ENCODE assay signal across 8 mouse cellular contexts in the genomic region with DNA sequence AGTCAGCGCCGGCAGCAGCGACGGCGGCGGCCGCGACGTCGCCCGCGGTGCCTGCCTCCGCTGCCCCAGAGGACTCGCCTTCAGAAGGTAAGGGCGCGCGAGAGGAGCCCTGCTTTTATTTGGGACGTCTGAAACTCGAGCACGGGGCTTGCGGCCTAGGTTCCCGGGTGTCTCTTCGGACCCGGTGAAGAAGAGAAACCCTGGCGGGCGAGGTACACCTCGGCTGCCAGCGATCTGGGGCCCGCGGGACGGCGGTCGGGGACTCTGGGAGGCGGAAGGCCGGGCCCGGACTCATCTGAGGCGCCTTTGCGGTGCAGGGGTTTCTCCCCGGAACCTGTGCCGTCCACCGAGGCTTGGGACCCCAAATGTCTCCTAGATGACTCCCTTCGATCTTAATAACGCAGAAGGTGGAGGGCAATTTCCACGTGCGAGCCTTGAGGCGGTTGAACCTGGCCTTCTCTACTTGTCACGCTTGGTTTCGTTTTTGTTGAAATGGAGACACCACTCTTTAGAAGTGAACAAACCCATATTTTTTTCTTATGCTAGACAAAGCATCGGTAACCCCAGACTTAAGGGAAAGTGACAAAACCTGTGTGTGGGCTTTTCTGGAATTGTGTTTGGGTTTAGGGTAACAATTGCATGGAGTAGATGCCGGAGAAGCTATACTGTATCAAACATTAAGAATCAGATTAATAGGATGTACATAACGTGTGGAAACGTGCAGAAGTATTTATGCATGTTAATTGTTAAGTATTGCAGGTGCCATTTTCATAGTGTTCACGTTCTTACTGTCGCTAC. TPM values are rescaled to one million over a fixed set of nuclear protein-coding genes. Genes with fewer than 3 reads are reported as not detected.
DNase-seq lines count a peak whose midpoint lies in the region; ATAC-seq and TF ChIP-seq lines count a peak whose summit lies in the region.

No protein-coding gene starts in this region.

- peak overlapping the region; percentile 98 for H3K9ac ChIP-seq in MEL (ENCODE audit: control insufficient read depth, low read depth, low read length, poor library complexity, severe bottlenecking)
- peak overlapping the region; percentile 96 for H3K9ac ChIP-seq in heart, postnatal 0 days (replicated peaks; ENCODE audit: low read depth, low read length)
- peak overlapping the region; percentile 93 for H3K9ac ChIP-seq in liver, postnatal 0 days (replicated peaks)
- peak overlapping the region; percentile 96 for H3K9ac ChIP-seq in stomach, embryonic 15.5 days

- under 1% methylated on average over 54 of the region's 54 CpGs for WGBS in heart, postnatal 0 days
- WGBS in liver, postnatal 0 days (ENCODE audit: insufficient replicate concordance) = under 1% methylated on average over 54 of the region's 54 CpGs
- WGBS in stomach, embryonic 15.5 days = 1% methylated on average over 44 of the region's 54 CpGs

- peak overlapping the region; percentile 97 for H3K4me3 ChIP-seq in layer of hippocampus, adult 2 months
- H3K4me3 ChIP-seq in MEL (ENCODE audit: control insufficient read depth in 1 of 2, insufficient read depth in 1 of 2, low read depth in 2 of 2, low read length in 2 of 2) = peak overlapping the region; percentile 84 to 86
- peak overlapping the region; percentile 99 for H3K4me3 ChIP-seq in heart, postnatal 0 days (ENCODE audit: low read depth, low read length)
- peak overlapping the region; percentile 84 for H3K4me3 ChIP-seq in liver, postnatal 0 days (ENCODE audit: low read depth, low read length)
- peak overlapping the region; percentile 99 for H3K4me3 ChIP-seq in stomach, embryonic 15.5 days (replicated peaks)

- no peaks in the 10 kb centered on the region for H3K27me3 ChIP-seq in MEL (ENCODE audit: control insufficient read depth in 1 of 2, insufficient read depth in 2 of 2, low read length in 2 of 2)
- no peaks in the 10 kb centered on the region for H3K27me3 ChIP-seq in heart, postnatal 0 days (ENCODE audit: control insufficient read depth, insufficient read depth, low read length)
- H3K27me3 ChIP-seq in liver, postnatal 0 days (ENCODE audit: insufficient read depth, low read length) = no peaks in the 10 kb centered on the region
- no peaks in the 10 kb centered on the region for H3K27me3 ChIP-seq in stomach, embryonic 15.5 days (replicated peaks)

- H3K27ac ChIP-seq in layer of hippocampus, adult 2 months = peak overlapping the region; percentile 95
- H3K27ac ChIP-seq in MEL (ENCODE audit: control insufficient read depth, low read depth, low read length) = peak overlapping the region; percentile 87
- peak overlapping the region; percentile 99 for H3K27ac ChIP-seq in heart, postnatal 0 days (ENCODE audit: low read depth)
- peak overlapping the region; percentile 95 for H3K27ac ChIP-seq in liver, postnatal 0 days (ENCODE audit: low read depth)
- peak overlapping the region; percentile 98 for H3K27ac ChIP-seq in stomach, embryonic 15.5 days

- H3K79me2 ChIP-seq in MEL (ENCODE audit: control insufficient read depth, insufficient read depth, low read length, poor library complexity) = peaks cover 49% of the 10 kb centered on the region

- no peak for DNase-seq in layer of hippocampus, adult 2 months (ENCODE audit: low spot score in 2 of 2)
- no peak for DNase-seq in layer of hippocampus, adult 11-12 months (ENCODE audit: low spot score)
- DNase-seq in MEL (ENCODE audit: low read depth, low spot score) = peak; percentile 60
- DNase-seq in c-Kit-negative CD71-positive TER-119-positive erythroid progenitor cells, embryonic 14.5 days (ENCODE audit: low read depth, low spot score) = peak; percentile 12
- DNase-seq in heart, postnatal 0 days (ENCODE audit: low spot score) = peak; percentile 23
- DNase-seq in liver, postnatal 0 days = no peak
- DNase-seq in urinary bladder, postnatal 10 days (ENCODE audit: low spot score) = no peak

- no peaks in the 10 kb centered on the region for H3K9me3 ChIP-seq in MEL (replicated peaks; ENCODE audit: insufficient read depth, low read length)
- no peaks in the 10 kb centered on the region for H3K9me3 ChIP-seq in heart, postnatal 0 days (replicated peaks; ENCODE audit: control insufficient read depth, low read length)
- no peaks in the 10 kb centered on the region for H3K9me3 ChIP-seq in liver, postnatal 0 days (ENCODE audit: low read length)
- no peaks in the 10 kb centered on the region for H3K9me3 ChIP-seq in stomach, embryonic 15.5 days

- H3K36me3 ChIP-seq in MEL (ENCODE audit: control insufficient read depth in 1 of 2, insufficient read depth in 2 of 2, low read length in 2 of 2) = peaks cover 17 to 39% of the 10 kb centered on the region in 2 experiments
- H3K36me3 ChIP-seq in heart, postnatal 0 days (replicated peaks; ENCODE audit: control insufficient read depth, insufficient read depth, low read length) = peaks cover 6% of the 10 kb centered on the region
- peaks cover 18% of the 10 kb centered on the region for H3K36me3 ChIP-seq in liver, postnatal 0 days (replicated peaks; ENCODE audit: insufficient read depth, low read length)
- H3K36me3 ChIP-seq in stomach, embryonic 15.5 days = peaks cover 11% of the 10 kb centered on the region; the same call in 1 of the 2 replicates

- no peak for TF ChIP-seq EP300 in MEL (IDR thresholded peaks at IDR 0.05; ENCODE audit: low read depth in 1 of 2, low read length in 2 of 2)
- TF ChIP-seq EP300 in heart, postnatal 0 days (IDR thresholded peaks at IDR 0.05; ENCODE audit: low read depth) = 0 out of 2 replicates have a peak, but pooled peaks have one; percentile 23
- TF ChIP-seq EP300 in liver, postnatal 0 days (IDR thresholded peaks at IDR 0.05; ENCODE audit: low read depth) = no peak

- no peak for TF ChIP-seq RAD21 in MEL (IDR thresholded peaks at IDR 0.05; ENCODE audit: low read depth, low read length)

- no peak for TF ChIP-seq CTCF in layer of hippocampus, adult 2 months (conservative IDR thresholded peaks at IDR 0.05)
- TF ChIP-seq CTCF in MEL (IDR thresholded peaks at IDR 0.05 in 2 of 3, conservative IDR thresholded peaks at IDR 0.05 in 1 of 3; ENCODE audit: control insufficient read depth in 1 of 3, insufficient read depth in 1 of 3, low read depth in 2 of 3, low read length in 3 of 3, poor library complexity in 1 of 3, severe bottlenecking in 1 of 3) = no peak
- TF ChIP-seq CTCF in heart, postnatal 0 days (IDR thresholded peaks at IDR 0.05; ENCODE audit: low read depth) = no peak
- no peak for TF ChIP-seq CTCF in liver, postnatal 0 days (IDR thresholded peaks at IDR 0.05; ENCODE audit: low read depth)

- peaks cover 8 to 25% of the 10 kb centered on the region in 2 experiments for H3K4me1 ChIP-seq in MEL (ENCODE audit: control insufficient read depth in 1 of 2, insufficient read depth in 2 of 2, low read length in 2 of 2)
- peaks cover 16% of the 10 kb centered on the region; the same call in 1 of the 2 replicates for H3K4me1 ChIP-seq in heart, postnatal 0 days (ENCODE audit: control insufficient read depth, insufficient read depth)
- peaks cover 26% of the 10 kb centered on the region for H3K4me1 ChIP-seq in liver, postnatal 0 days (ENCODE audit: insufficient read depth)
- peaks cover 5% of the 10 kb centered on the region; the same call in 1 of the 2 replicates for H3K4me1 ChIP-seq in stomach, embryonic 15.5 days

- peak in 1 of 2 experiments; percentile 17; a peak in 1 of 4 replicates for TF ChIP-seq POLR2A in MEL (IDR thresholded peaks at IDR 0.05; ENCODE audit: control insufficient read depth in 1 of 2, insufficient read depth in 1 of 2, low read depth in 1 of 2, low read length in 2 of 2, poor library complexity in 1 of 2)

- peak; percentile 31 for ATAC-seq in heart, postnatal 0 days (ENCODE audit: insufficient read depth, low read depth)
- ATAC-seq in liver, postnatal 0 days = peak; percentile 43
- peak; percentile 36 for ATAC-seq in stomach, embryonic 15.5 days (ENCODE audit: insufficient read depth, low FRiP score, low read depth)

- H3K4me2 ChIP-seq in heart, postnatal 0 days (ENCODE audit: low read depth, low read length) = peak overlapping the region; percentile 87
- peak overlapping the region; percentile 80 for H3K4me2 ChIP-seq in liver, postnatal 0 days (ENCODE audit: low read depth, low read length)
- peak overlapping the region; percentile 64 for H3K4me2 ChIP-seq in stomach, embryonic 15.5 days

TF ChIP-seq in MEL, 35 proteins besides CTCF, POLR2A, EP300 and RAD21 (continues in another document):
- TF ChIP-seq POLR2AphosphoS2 (IDR thresholded peaks at IDR 0.05; ENCODE audit: low read length) (no peak), BHLHE40 (IDR thresholded peaks at IDR 0.05; ENCODE audit: borderline replicate concordance, low read depth, low read length) (no peak), MEF2A (IDR thresholded peaks at IDR 0.05; ENCODE audit: extremely low read depth, insufficient replicate concordance, low read depth, low read length, poor library complexity, severe bottlenecking) (no peak), NRF1 (IDR thresholded peaks at IDR 0.05; ENCODE audit: insufficient read depth, low read depth, low read length, poor library complexity, severe bottlenecking) (no peak), CHD2 (IDR thresholded peaks at IDR 0.05; ENCODE audit: low read length) (no peak), UBTF (IDR thresholded peaks at IDR 0.05; ENCODE audit: borderline replicate concordance, insufficient read depth, low read depth, low read length) (peak; percentile 98; the same call in 1 of the 2 replicates), GABPA (IDR thresholded peaks at IDR 0.05; ENCODE audit: low read depth, low read length) (no peak), USF1 (IDR thresholded peaks at IDR 0.05; ENCODE audit: low read depth, low read length) (no peak)

RNA-seq across cellular contexts. Expression of a gene that starts 0.8 kb away (rescaled TPM):
- 10 to 100 TPM; 58.3 to 73.3 TPM for total RNA-seq in layer of hippocampus, adult 2 months (2021)
- total RNA-seq in MEL (2012; rRNA removed) = 39.5 and 42.1 TPM in 2 replicates
- polyA plus RNA-seq in MEL (2012; ENCODE audit: insufficient read depth in 1 of 2, insufficient read length in 2 of 2, low read depth in 1 of 2, low replicate concordance in 2 of 2, missing spikeins in 1 of 2) = 100 to 1,000 TPM in 1 of 2 experiments, 10 to 100 TPM in 1; 73.7 to 353 TPM
- total RNA-seq in heart, postnatal 0 days (2014; rRNA removed; ENCODE audit: low replicate concordance) = 20.9 and 39.0 TPM in 2 replicates
- polyA plus RNA-seq in heart, postnatal 0 days (2015; fragmentation: Nextera tagmentation; extraction: Ambion mirVana) = 19.3 and 23.8 TPM in 2 replicates
- 12.7 and 16.8 TPM in 2 replicates for polyA plus RNA-seq in liver, postnatal 0 days (2015; fragmentation: Nextera tagmentation; extraction: Ambion mirVana)
- polyA plus RNA-seq in stomach, embryonic 15.5 days (2015; fragmentation: Nextera tagmentation; extraction: Ambion mirVana) = 79.8 and 87.5 TPM in 2 replicates

RNA-seq across cellular contexts. Expression of a gene that starts 36.6 kb away (rescaled TPM):
- total RNA-seq in layer of hippocampus, adult 2 months (2021) = 1 to 10 TPM; 1.0 to 1.3 TPM
- not detected in 2 replicates for total RNA-seq in MEL (2012; rRNA removed)
- not detected for polyA plus RNA-seq in MEL (2012; ENCODE audit: insufficient read depth in 1 of 2, insufficient read length in 2 of 2, low read depth in 1 of 2, low replicate concordance in 2 of 2, missing spikeins in 1 of 2)
- total RNA-seq in heart, postnatal 0 days (2014; rRNA removed; ENCODE audit: low replicate concordance) = 1.4 and 4.8 TPM in 2 replicates
- 0.70 and 0.98 TPM in 2 replicates for polyA plus RNA-seq in heart, postnatal 0 days (2015; fragmentation: Nextera tagmentation; extraction: Ambion mirVana)
- polyA plus RNA-seq in liver, postnatal 0 days (2015; fragmentation: Nextera tagmentation; extraction: Ambion mirVana) = 0.06 TPM in 1 of 2 replicates, not detected in the other
- polyA plus RNA-seq in stomach, embryonic 15.5 days (2015; fragmentation: Nextera tagmentation; extraction: Ambion mirVana) = 0.55 and 0.62 TPM in 2 replicates

Comparison
In these comparisons a context has a peak if more than half of its experiments do, and no peak if none do; other contexts are left out.
1. DNase-seq: peak in MEL (single experiment), c-Kit-negative CD71-positive TER-119-positive erythroid progenitor cells, embryonic 14.5 days (single experiment) and heart, postnatal 0 days (single experiment); none in layer of hippocampus, adult 2 months (0 of 2), layer of hippocampus, adult 11-12 months (single experiment), liver, postnatal 0 days (single experiment) and urinary bladder, postnatal 10 days (single experiment).
2. Peak in every context shown above with its lines, with median percentiles within 50 percentile points of each other: H3K27ac ChIP-seq, H3K4me3 ChIP-seq, H3K9ac ChIP-seq, ATAC-seq and H3K4me2 ChIP-seq.